Mouse (Mus musculus) liver, adult 2 months (tissue): ENCODE data around the gene Arhgap18.

Experiments
- CTCF ChIP-seq: fragments of 200-500 bp; IDR thresholded peaks from 2 replicates; pipeline ENCODE4 v1.5.1; 2011; ENCODE audit warnings: low read depth, low read length, control low read depth
- POLR2A ChIP-seq: fragments of 200-500 bp; IDR thresholded peaks from 2 replicates; pipeline ENCODE4 v1.6.1; 2011; ENCODE audit warnings: low read length, control low read depth; ENCODE audit not compliant: insufficient read depth; ENCODE audit errors: extremely low read depth

GRCm38 (mm10) chr10:26893091-26893490 lies 139.9 kb downstream of the Arhgap18 start:
- TF ChIP-seq CTCF (no peak), POLR2A (no peak)
